Mouse (Mus musculus): ENCODE results near the gene Rad51c.

Gene Rad51c

GRCm38 (mm10) chr11:87359262-87359612, 45.5 kb downstream of the Rad51c start:
- no peak for DNase-seq

- peak; percentile 71 to 81 for DNase-seq
These were observed 46.2 kb downstream of the Rad51c start, which contains the start of gene Ppm1e for GRCm38 (mm10) chr11:87358331-87359261. Gene Ppm1e, minus strand, starts transcription at chr11:87359023.

DNA sequence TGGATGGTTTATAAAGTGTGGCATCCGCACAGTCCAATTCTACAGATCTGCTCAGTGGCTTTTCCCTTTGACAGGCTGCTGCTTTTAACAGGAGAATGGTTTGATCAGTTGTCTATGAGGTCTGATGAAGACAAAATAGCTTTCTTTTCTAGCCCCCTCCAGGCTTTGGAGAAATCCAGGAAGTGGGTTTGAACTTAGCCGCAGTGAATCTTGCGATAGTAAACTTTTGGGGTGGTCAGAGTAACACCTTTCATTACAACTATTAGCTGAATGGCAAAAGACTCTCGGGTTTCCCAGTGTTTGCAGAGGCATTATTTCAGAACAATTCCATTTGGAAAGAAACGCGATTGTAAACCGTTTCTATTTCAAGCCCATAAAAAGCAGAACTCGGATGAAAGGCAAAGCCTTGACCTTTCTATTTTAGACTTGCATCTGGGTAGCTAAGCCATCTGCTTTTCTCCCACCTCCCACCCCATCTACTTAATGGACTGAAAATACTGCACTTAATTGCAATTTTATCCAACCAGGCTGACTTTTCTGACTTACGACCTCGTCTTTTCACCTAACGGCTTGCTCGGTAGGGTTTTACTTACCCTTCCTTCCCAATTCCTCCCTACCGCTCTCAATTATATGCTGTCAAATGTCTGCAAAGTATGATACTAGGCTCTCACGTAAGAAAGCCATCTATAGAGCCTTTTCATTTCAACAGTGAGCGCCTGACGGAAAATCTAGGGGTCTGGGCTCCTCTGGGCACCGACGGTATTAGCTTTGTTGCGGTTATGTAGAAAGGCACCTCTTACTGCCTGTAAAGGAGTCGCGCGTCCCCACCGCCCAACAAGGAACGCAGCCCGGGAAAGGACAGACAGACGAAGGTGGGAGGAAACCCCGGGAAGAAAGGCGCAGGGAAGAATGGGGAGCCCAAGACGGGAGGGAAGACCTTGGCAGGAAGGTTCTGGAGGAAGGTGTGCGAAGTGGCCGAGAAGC, 47.1 kb downstream of the Rad51c start:
- DNase-seq: peak; percentile 15 to 32

DNA sequence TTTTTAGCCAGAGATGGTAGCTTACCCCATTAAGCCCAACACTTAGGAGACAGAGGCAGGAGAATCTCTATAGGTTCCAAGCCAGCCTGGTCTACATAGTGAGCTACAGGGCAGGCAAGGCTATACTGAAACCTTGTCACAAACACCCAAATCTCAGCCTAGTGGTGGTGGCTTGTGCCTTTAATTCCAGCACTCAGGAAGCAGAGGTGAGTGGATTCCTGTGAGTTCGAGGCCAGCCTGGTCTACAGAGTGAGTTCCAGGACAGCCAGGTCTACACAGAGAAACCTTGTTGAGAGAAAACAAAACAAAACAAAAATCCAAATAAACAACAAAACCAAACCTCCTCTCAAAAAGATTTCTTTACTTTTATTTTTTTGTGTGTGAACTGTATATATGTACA, 49.9 kb downstream of the Rad51c start:
- no peak for DNase-seq

- DNase-seq: no peak
These were observed 51.0 kb downstream of the Rad51c start for GRCm38 (mm10) chr11:87353646-87354170.

Data from cerebellum, adult 18-20 months (tissue).